Mouse (Mus musculus): ENCODE measurements around the gene Ddah2.

Gene Ddah2

DNA sequence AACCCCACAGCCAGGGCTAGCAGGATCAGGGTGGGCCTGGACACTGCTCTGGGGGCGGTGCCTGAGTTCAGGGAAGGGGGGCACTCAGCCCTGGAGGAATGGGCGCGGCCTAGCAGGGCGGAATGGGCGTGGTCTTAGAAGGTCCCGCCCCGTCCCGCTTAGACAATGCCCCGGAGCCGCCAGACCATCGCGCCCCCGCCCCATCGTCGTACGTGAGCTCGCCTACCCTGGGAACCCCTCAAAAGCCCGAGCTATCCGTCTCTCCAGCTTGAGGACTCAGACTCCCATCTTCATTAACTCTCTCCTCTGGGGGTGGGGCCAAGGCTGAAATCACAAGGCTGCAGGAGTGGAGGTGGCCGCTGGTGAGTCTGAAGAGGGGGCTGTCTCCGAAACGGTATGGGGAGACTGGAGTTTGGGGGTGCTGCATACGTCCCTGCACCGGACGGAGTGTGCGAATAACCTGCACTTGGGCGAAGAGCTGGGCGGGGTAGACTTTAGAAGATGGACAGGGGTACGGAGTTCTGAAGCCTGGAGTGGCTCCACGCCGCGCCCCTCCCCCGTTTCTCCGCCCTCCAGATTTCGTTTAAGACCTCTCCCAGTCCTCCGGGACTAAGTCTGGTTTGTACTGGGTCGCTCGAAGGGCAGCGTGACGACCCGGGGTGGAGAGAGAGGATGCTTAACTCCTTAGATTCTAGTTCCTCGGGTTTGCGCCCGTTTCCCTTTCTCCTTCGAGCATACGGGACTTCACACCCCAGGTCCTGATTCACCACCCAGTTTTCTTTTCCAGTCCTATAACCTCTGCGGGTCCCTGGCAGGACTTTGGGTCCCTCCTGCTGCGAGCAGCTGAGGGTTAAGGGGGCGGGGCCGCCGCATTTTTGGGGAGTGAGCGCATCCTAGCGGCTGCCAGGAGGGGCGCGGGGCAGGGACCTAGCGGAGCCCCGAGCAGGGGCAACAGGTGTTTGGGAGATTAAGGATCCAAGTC is at the start of gene Ddah2:
TSS of gene Ddah2 (plus strand) at position 125 of the 982 bp plus-strand sequence.
- DNase-seq = peak; percentile 89

DNA sequence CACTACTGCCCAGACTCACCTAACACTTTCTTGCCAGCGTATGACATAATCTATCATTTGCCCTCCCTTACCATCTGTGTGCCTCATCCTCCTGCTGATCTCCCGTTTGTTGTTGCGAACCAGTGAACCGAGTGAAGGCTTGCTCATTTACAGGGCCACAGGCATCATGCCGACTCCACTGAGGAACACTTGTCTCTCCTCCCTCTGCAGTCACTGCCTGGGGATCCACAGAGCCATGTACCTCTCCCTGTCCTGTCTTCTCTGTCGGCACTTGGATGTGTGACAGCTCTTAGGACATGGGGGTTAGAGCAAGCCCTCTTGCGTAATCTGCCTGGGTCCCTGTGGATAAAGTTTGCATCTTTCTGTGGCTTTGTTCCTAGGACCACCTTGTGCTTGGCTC is 49.2 kb upstream of the Ddah2 start:
- DNase-seq = no peak

GRCm38 (mm10) chr17:35011440-35011839 is 47.4 kb upstream of the Ddah2 start:
- no peak for DNase-seq

DNA sequence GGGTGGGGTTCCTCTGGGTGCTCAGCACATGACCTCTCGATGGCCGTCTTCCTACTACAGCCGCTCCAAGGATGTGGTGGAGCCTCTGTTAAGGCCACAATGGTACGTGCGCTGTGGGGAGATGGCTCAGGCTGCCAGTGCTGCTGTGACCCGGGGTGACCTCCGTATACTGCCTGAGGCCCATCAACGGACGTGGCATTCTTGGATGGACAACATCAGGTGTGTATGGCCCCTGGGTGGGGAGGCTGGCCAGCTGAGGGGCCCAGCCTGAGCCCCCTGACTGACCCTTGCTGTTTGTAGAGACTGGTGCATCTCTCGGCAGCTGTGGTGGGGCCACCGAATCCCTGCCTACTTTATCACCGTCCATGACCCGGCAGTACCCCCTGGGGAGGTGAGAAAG is 46.4 kb upstream of the Ddah2 start:
- DNase-seq = no peak

- no peak for DNase-seq
These were observed 45.6 kb upstream of the Ddah2 start for GRCm38 (mm10) chr17:35013221-35013620.

GRCm38 (mm10) chr17:35015296-35015695 is 43.5 kb upstream of the Ddah2 start:
- DNase-seq = no peak

GRCm38 (mm10) chr17:35016376-35016775 is 42.5 kb upstream of the Ddah2 start, which contains the start of gene Vwa7:
Gene Vwa7 (plus strand): TSS chr17:35016579.
- DNase-seq = peak; percentile 33

DNA sequence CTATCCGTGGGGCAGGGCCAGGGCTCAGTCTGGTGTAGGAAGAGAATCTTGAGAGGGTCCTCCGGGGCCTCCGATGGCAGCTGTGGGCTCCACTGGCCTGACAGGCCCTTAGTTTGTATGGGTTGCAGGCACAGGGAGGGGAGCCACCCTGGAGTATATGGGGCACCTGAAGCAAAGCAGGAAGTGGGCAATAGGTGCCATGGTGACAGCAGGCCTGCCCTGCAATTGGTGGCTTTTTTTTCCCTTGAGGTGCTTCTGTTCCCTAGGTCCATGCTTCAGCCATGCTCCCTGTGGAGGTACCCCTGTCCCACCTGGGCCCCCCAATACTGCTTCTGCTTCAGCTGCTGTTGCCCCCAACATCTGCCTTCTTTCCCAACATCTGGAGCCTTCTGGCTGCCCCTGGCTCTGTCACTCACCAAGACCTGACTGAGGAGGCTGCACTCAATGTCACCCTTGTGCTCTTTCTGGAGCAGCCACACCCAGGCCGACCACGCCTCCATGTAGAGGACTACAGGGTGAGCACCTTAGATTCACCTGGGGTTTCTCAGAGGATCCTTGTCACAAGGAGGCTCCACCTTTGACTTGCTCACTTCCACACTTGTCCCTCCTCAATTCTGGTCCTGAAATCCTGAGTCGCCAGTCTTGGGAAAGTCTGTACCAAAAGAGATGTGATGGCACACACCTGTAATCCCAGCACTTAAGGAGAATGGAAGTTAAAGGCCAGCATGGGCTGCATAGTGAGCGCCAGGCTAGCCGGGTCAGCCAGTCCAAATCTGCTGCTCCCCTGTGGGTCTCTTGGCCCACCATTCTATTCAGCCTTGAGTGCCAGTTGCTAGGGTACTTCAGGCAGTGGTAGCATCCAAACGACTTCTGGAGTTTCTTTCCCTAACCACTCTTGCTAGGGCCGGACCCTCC is 41.8 kb upstream of the Ddah2 start:
- no peak for DNase-seq

DNA sequence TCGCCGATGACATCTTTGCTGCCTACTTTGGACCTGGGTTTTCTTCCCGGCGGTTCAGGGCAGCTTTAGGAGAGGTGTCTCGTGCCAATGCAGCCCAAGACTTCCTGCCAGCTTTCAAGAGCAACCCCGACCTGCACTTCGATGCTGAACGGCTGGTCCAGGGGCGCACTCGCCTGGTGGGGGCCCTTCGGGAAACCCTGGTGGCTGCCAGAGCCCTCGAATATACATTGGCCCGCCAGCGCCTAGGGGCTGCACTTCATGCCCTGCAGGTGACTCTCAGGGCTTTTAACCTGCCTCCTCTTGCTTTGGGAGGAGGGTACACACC is 41.2 kb upstream of the Ddah2 start:
- DNase-seq = no peak

DNA sequence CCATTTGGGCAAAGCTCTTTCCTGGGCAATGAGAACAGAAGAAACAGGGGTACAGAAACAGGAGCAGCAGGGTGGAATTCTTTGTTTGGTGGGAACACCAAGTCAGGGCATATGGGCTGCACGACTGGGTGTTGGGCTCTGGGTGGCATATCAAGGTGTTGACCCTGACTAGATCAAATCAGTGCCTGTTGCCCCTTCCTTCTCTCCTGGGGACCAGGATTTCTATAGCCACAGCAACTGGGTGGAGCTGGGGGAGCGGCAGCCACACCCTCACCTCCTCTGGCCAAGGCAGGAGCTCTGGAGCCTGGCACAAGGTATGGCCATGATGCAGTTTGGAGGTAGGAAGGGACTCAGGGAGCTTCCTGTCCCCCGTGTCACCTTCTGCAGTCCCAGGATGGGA is 40.7 kb upstream of the Ddah2 start:
- DNase-seq = no peak

- DNase-seq = no peak
These were observed 38.9 kb upstream of the Ddah2 start for GRCm38 (mm10) chr17:35019894-35020293.

DNA sequence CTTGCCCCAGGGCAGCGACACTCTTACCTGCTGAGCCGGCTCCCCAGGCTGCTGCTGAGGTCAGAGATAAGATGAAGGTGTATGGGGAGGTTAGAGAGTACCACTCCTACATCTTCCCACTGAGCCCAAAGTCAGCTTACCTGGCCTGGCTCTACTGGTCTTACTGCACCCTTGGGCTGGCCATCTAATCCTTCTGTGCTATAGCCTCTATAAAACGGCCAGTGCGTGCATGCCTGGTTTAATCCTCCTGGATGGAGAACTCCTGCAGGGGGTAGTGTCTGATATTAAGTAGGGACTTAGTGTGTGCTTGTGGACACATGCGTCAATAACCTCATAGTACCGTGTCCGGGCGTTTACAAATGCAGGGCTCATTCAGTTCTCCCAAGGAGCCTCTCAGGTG is 38.3 kb upstream of the Ddah2 start:
- no peak for DNase-seq

DNA sequence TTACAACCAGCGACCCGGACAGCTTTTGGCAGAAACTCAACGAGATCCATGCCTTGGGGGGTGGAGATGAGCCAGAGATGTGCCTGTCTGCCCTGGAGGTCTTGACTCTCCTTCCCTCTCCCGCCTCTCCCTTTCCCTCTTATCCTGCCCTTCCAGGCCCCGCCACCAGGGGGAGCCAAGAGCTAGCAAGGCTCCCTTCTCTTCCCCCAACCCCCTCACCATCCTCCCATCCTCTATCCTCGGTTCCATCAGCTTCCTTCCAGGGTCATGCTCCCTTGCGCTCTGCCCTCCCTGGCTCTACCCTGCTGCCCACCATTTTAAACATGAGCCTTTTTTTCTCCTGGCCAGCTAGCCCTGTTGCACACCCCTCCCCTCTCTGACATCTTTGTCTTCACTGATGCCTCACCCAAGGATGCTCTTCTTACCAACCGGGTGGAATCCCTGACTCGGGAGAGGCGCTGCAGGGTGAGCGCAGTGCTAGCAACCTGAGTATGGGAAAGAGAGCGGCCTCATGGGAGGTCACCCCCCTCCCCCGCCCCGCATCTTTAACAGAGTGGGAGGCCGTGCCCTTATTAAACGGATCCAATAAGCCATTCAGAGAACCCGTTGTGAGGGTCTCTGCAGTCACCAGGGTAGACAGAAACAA is 37.5 kb upstream of the Ddah2 start:
- peak; percentile 91 for DNase-seq

DNA sequence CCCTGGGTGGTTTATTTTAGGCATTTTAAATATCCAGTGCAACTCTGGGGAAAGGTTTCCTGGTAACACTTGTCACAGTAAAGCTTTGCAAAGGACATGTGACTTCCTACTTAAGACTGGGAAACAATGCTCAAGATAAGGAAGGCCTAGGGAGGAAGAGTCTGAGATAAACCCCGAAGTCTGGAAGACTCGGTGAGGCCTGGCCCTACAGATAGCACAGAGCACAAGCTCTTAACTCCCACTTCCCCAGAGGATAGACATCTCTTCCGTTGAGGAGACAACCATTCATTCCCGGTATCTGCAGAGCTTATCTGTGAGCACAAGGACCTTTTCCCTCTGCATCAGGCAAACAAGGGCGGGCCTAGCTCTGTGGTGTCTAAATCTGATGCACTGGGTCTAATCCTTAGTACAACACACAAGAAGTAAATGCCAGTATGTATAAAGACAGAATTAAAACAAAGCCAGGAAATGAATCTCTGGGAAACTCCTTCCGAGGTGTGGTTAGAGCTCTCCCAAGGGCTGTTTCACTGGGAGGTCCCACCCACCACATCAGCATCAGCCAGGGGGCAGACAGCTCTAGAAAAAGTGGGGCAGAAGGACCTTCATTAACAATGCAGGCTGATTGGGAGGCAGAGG is 36.9 kb upstream of the Ddah2 start:
- peak; percentile 10 for DNase-seq

- DNase-seq = no peak
These were observed 36.2 kb upstream of the Ddah2 start for GRCm38 (mm10) chr17:35022541-35023060.

DNA sequence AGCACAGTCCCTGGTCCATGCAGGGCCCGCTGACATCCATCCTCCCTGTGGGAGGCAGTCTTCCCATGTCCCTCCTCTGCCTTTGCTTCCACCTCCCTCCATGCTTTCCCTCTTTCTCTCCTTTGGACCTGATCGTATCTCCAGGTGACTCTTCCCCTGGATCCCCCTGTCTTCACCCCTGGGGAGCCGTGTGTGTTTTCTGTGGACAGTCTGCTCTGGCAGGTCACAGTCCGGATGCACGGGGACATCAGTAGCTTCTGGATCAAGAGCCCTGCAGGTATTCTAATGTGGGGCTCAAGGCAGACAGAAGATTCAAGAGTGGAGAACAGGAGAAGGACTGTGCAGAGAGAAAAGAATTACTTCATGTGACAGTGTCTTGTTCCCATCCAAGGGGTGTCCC is 35.6 kb upstream of the Ddah2 start:
- no peak for DNase-seq

GRCm38 (mm10) chr17:35023756-35024155 is 35.1 kb upstream of the Ddah2 start:
- no peak for DNase-seq

- no peak for DNase-seq
These were observed 34.6 kb upstream of the Ddah2 start for GRCm38 (mm10) chr17:35024261-35024660.

DNA sequence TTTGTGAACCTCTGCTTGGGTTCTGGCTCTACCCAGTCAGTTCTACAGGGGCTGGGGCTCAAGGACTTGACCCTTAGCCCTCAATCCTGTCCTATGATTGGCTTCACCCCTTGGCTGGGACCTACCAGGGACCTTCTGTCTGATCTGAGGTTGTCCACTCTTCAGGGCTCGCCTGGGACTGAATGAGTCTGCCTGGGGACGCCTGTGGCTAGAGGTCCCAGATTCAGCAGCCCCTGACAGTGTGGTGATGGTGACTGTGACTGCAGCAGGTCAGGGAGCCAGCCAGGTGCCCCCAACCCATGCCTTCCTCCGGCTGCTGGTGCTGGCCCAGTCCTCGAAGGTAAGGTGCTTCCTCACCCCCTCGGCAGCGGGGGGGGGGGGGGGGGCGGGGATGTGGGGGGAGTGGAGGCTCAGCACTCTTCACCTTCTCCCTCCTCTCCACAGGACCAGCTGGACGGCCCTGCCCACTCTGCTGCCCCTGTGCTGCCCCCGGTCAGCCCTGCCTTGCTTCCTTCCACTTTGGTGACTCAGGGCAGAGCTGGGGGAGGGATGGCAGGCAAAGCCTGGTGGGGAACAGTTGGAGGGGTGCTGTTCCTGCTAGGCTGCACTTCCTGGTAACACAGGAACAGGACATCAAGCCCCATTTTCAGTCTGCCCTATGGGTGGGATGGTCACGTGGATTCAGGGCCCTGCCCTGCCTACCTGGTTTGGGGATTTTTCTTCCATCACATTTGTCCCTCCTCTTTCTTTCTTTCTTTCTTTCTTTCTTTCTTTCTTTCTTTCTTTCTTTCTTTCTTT is 33.9 kb upstream of the Ddah2 start:
- no peak for DNase-seq

- DNase-seq = no peak
These were observed 32.6 kb upstream of the Ddah2 start for GRCm38 (mm10) chr17:35026206-35026605.

DNA sequence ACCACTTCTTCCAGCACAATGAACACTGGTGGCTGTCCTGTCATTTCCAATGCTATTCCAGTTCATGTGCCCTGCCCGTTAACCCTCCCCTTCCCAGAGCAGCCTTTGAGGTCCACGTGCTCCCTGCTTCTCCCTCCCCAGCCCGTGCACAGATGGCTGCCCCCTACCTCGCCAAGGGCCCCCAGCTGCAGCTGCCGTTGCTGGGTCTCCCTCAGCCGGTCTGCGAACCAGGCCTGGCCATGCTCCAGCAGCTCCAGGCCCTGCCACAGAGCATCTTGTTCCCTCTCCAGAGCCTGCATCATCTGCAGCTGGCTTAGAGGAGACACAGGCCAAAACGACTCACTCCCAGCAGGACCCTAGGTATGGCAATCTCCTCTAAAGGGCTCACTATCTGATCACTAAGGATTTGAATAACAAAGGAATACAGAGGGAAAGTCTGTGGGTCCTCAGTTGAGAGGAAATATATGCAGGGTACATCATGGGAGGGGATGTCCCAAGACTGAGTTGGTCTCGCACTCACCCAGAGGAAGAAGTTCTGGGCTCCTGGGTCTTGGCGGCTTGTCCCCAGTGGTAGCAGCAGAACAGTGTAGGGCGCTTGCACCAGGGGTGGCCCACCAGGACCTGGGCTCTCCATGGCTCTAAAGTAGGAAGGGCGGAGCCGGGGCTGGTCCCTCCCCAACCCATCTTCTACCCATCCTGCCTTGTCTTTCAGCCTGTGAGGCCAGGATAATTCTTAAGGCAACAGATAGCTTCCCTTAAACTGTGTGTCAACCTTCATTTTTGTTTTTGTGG is 31.4 kb upstream of the Ddah2 start, which contains the start of gene Sapcd1:
TSS of gene Sapcd1 (minus strand) at position 740 of the 792 bp plus-strand sequence.
- DNase-seq = no peak
